Mouse (Mus musculus): ENCODE data around the gene Olfr923. TPM values are rescaled to one million over a fixed set of nuclear protein-coding genes. Genes with fewer than 3 reads are reported as not detected.
"Not testable (repeated sequence)": the region's sequence is repeated elsewhere in the genome, so short reads cannot be mapped to it uniquely, and the experiment has no call there.

The Olfr923 gene
- not detected in 2 replicates for polyA plus RNA-seq (2014; fragmentation: Nextera tagmentation; extraction: Ambion mirVana)

DNA sequence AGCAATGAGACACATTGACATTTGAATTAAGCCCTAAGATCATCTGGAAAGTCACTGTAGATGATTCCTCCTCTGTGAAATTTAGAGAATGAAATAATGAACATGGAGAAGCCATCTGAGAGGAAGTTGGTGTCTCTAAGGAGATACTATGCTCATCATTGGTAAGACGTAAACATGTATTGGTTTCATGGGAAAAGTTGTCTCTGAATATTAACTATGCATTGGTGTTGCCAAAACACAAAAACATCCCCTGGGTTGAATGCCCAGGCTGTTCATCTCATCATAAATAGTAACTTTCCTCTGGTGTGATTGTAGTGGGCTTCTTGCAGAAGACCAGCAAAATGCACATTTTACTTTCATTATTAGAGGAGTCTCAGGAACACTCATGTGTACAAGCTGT lies at the start of gene Olfr923:
Gene Olfr923 (plus strand): TSS at position 301 of the 400 bp plus-strand sequence.
- no peak for ATAC-seq (ENCODE audit: insufficient number of reproducible peaks, low FRiP score, low TSS enrichment, low read depth)
- Histone ChIP-seq H3K4me3 (ENCODE audit: low read depth, low read length) (no peak within 1 kb of the TSS), H3K27me3 (ENCODE audit: control insufficient read depth, insufficient read depth, low read length) (no peaks in the 10 kb centered on the region), H3K27ac (replicated peaks; ENCODE audit: low read depth, low read length) (no peak within 1 kb of the TSS), H3K9me3 (ENCODE audit: control insufficient read depth, low read length) (no peaks in the 10 kb centered on the region), H3K4me2 (ENCODE audit: low read depth, severe bottlenecking) (no peak within 1 kb of the TSS), H3K4me1 (ENCODE audit: control insufficient read depth, insufficient read depth, low read length) (no peaks in the 10 kb centered on the region), H3K36me3 (ENCODE audit: control insufficient read depth, insufficient read depth, low read length) (no peaks in the 10 kb centered on the region), H3K9ac (ENCODE audit: low read length) (no peak within 1 kb of the TSS)
- DNase-seq (ENCODE audit: low spot score), result no peak
- WGBS, result 89% methylated on average over 1 of the region's 1 CpGs

DNA sequence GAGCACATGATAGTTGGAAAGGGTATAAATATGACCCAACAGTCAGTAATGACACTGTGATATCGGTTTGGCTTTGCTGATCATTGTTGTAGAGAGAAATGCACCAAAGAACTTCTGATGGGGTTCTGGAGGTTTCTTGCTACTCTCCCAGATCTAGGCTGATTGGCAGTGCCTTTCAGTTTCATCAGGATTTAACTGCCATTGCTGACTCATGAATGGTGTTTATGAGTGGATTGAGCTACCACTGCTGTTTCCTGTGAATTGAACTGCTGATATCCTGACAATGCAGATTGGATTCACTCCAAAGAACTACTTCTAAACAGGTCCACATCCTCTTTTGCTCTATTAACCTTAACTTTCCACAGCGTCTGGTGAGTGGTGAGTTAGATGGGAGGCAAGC lies 33.7 kb upstream of the Olfr923 start:
- no peak overlapping the region for H3K4me3 ChIP-seq (ENCODE audit: low read depth, low read length)
- WGBS, result 88% methylated on average over 2 of the region's 2 CpGs

DNA sequence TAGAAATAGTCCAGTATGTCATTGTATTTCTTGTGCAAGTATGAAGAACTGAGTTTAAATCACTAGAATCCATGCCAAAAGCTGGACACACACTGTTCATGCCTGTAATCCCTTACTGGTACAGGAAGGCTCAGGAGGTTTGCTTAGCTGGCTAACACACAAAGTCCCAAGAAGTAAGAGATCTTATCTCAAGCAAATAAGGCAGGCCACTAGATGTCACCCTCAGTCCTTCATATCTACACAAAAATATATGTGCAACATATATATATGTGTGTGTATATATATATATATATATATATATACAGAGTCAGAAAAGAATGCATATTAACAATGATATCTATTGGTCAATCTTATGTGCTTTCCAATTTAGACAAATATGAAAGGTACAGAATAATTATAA lies 20.6 kb upstream of the Olfr923 start:
- Histone ChIP-seq H3K4me1 (ENCODE audit: control insufficient read depth, insufficient read depth, low read length) (no peaks in the 10 kb centered on the region), H3K9me3 (ENCODE audit: control insufficient read depth, low read length) (no peaks in the 10 kb centered on the region), H3K27me3 (ENCODE audit: control insufficient read depth, insufficient read depth, low read length) (no peaks in the 10 kb centered on the region), H3K4me3 (ENCODE audit: low read depth, low read length) (no peak overlapping the region), H3K27ac (replicated peaks; ENCODE audit: low read depth, low read length) (no peak overlapping the region), H3K4me2 (ENCODE audit: low read depth, severe bottlenecking) (no peak overlapping the region), H3K9ac (ENCODE audit: low read length) (no peak overlapping the region), H3K36me3 (ENCODE audit: control insufficient read depth, insufficient read depth, low read length) (no peaks in the 10 kb centered on the region)
- DNase-seq (ENCODE audit: low spot score) (no peak), ATAC-seq (ENCODE audit: insufficient number of reproducible peaks, low FRiP score, low TSS enrichment, low read depth) (no peak)

More for the DNA sequence above, 33.7 kb upstream of the Olfr923 start:
- Histone ChIP-seq H3K36me3 (ENCODE audit: control insufficient read depth, insufficient read depth, low read length) (no peaks in the 10 kb centered on the region), H3K9ac (ENCODE audit: low read length) (no peak overlapping the region), H3K27me3 (ENCODE audit: control insufficient read depth, insufficient read depth, low read length) (no peaks in the 10 kb centered on the region), H3K4me1 (ENCODE audit: control insufficient read depth, insufficient read depth, low read length) (no peaks in the 10 kb centered on the region), H3K27ac (replicated peaks; ENCODE audit: low read depth, low read length) (no peak overlapping the region), H3K9me3 (ENCODE audit: control insufficient read depth, low read length) (no peaks in the 10 kb centered on the region), H3K4me2 (ENCODE audit: low read depth, severe bottlenecking) (no peak overlapping the region)
- no peak for DNase-seq (ENCODE audit: low spot score)
- ATAC-seq (ENCODE audit: insufficient number of reproducible peaks, low FRiP score, low TSS enrichment, low read depth), result no peak

DNA sequence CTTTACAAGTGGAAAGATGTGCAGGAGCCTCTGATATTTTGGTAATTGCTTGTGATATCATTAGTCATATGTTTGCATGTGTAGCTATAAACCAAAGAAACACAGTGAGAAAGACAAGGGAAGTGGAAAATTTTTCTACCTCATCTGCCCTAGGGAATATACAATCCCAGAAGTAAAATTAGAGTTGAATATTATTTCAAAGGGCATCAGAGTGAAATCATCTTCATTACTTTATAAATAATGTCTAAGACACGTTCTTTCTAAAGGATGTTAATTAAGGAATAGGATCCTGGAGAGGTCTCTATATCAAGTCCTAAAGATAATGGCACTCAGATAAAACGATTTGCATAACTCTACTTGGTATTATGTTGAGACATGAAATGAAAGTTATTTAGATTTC lies 12.0 kb upstream of the Olfr923 start, which contains the start of gene Olfr922:
Gene Olfr922 (plus strand): TSS at position 301 of the 400 bp plus-strand sequence.
- Histone ChIP-seq H3K4me3 (ENCODE audit: low read depth, low read length) (no peak within 1 kb of the TSS), H3K36me3 (ENCODE audit: control insufficient read depth, insufficient read depth, low read length) (no peaks in the 10 kb centered on the region), H3K9ac (ENCODE audit: low read length) (no peak within 1 kb of the TSS), H3K27ac (replicated peaks; ENCODE audit: low read depth, low read length) (no peak within 1 kb of the TSS), H3K4me2 (ENCODE audit: low read depth, severe bottlenecking) (no peak within 1 kb of the TSS), H3K9me3 (ENCODE audit: control insufficient read depth, low read length) (no peaks in the 10 kb centered on the region), H3K4me1 (ENCODE audit: control insufficient read depth, insufficient read depth, low read length) (no peaks in the 10 kb centered on the region), H3K27me3 (ENCODE audit: control insufficient read depth, insufficient read depth, low read length) (no peaks in the 10 kb centered on the region)
- 75% methylated on average over 2 of the region's 2 CpGs for WGBS
- ATAC-seq (ENCODE audit: insufficient number of reproducible peaks, low FRiP score, low TSS enrichment, low read depth) (no peak), DNase-seq (ENCODE audit: low spot score) (no peak)

DNA sequence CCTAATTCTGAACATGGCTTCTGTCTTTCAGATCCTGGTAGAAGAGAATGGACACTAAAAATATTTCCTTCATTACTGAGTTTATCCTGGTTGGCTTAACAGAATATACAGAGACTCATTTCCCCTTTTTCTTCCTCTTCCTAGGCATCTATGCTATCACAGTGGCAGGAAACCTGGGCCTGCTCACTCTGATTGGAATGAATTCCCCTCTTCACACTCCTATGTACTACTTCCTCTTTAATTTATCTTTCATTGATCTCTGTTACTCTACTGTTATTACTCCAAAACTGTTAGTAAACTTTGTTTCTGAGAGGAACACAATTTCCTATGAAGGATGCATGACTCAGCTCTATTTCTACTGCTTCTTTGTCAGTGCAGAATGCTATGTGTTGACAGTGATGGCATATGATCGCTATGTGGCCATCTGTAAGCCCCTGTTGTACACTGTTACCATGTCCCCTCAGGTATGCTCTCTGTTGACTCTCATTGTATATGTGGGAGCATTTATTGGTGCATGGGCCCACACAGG lies 10.8 kb upstream of the Olfr923 start:
- Histone ChIP-seq H3K36me3 (ENCODE audit: control insufficient read depth, insufficient read depth, low read length) (no peaks in the 10 kb centered on the region), H3K9ac (ENCODE audit: low read length) (no peak overlapping the region), H3K4me1 (ENCODE audit: control insufficient read depth, insufficient read depth, low read length) (no peaks in the 10 kb centered on the region), H3K9me3 (ENCODE audit: control insufficient read depth, low read length) (no peaks in the 10 kb centered on the region), H3K27ac (replicated peaks; ENCODE audit: low read depth, low read length) (no peak overlapping the region), H3K4me2 (ENCODE audit: low read depth, severe bottlenecking) (no peak overlapping the region), H3K27me3 (ENCODE audit: control insufficient read depth, insufficient read depth, low read length) (no peaks in the 10 kb centered on the region), H3K4me3 (ENCODE audit: low read depth, low read length) (no peak overlapping the region)
- ATAC-seq (ENCODE audit: insufficient number of reproducible peaks, low FRiP score, low TSS enrichment, low read depth), result no peak
- 86% methylated on average over 1 of the region's 1 CpGs for WGBS
- DNase-seq (ENCODE audit: low spot score), result no peak

DNA sequence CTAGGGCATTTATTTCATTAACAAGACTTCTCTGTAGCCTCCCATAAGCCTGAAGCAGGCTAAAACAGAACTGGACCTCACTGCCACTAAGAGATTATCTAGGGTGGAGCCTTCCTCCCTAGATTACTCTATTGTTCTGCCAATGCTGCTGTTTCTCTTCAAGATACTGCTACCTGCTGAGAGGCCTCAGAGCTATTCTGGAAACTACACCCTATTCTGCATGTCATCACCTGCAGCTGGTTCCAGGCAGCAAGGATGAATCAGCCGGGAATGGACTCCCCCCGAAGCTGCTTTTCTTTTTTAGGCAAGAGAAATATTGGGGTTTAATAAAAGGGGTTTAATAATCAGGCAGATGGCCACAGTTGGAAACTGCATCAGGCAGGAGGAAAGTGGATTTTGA lies 6.7 kb downstream of the Olfr923 start:
- no peaks in the 10 kb centered on the region for H3K4me1 ChIP-seq (ENCODE audit: control insufficient read depth, insufficient read depth, low read length)
- H3K36me3 ChIP-seq (ENCODE audit: control insufficient read depth, insufficient read depth, low read length), result no peaks in the 10 kb centered on the region
- H3K9ac ChIP-seq (ENCODE audit: low read length), result no peak overlapping the region
- H3K4me3 ChIP-seq (ENCODE audit: low read depth, low read length), result no peak overlapping the region
- no peaks in the 10 kb centered on the region for H3K9me3 ChIP-seq (ENCODE audit: control insufficient read depth, low read length)
- no peak overlapping the region for H3K27ac ChIP-seq (replicated peaks; ENCODE audit: low read depth, low read length)
- H3K27me3 ChIP-seq (ENCODE audit: control insufficient read depth, insufficient read depth, low read length), result no peaks in the 10 kb centered on the region
- WGBS, result 82% methylated on average over 2 of the region's 2 CpGs
- DNase-seq (ENCODE audit: low spot score) (no peak), ATAC-seq (ENCODE audit: insufficient number of reproducible peaks, low FRiP score, low TSS enrichment, low read depth) (no peak)
- no peak overlapping the region for H3K4me2 ChIP-seq (ENCODE audit: low read depth, severe bottlenecking)

DNA sequence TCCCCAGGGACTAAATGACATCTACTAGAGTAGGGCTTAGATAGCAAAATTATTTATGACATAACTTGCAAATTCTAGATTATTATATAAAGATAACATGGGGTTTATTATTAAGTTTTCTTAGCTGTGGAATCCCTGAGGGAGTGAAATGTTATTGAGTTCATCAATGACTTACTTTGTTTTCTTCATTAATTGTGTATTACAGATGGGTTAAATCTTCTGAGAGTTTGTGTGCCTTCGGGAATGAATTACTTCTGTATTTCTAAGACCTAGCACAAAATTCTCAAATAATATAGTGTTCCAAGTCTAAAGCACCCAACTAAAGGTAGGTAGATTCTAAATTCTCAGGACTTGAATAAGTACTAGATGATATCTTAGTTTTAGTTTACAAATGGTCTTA lies 17.8 kb downstream of the Olfr923 start, which contains the start of gene Olfr924:
Gene Olfr924 (plus strand): TSS at position 301 of the 400 bp plus-strand sequence.
- H3K27me3 ChIP-seq (ENCODE audit: control insufficient read depth, insufficient read depth, low read length), result no peaks in the 10 kb centered on the region
- H3K4me2 ChIP-seq (ENCODE audit: low read depth, severe bottlenecking), result no peak within 1 kb of the TSS
- DNase-seq (ENCODE audit: low spot score), result no peak
- no peak within 1 kb of the TSS for H3K9ac ChIP-seq (ENCODE audit: low read length)
- no peak within 1 kb of the TSS for H3K27ac ChIP-seq (replicated peaks; ENCODE audit: low read depth, low read length)
- WGBS, result 91% methylated on average over 1 of the region's 1 CpGs
- H3K36me3 ChIP-seq (ENCODE audit: control insufficient read depth, insufficient read depth, low read length), result no peaks in the 10 kb centered on the region
- H3K4me1 ChIP-seq (ENCODE audit: control insufficient read depth, insufficient read depth, low read length), result no peaks in the 10 kb centered on the region
- H3K9me3 ChIP-seq (ENCODE audit: control insufficient read depth, low read length), result no peaks in the 10 kb centered on the region
- no peak for ATAC-seq (ENCODE audit: insufficient number of reproducible peaks, low FRiP score, low TSS enrichment, low read depth)
- H3K4me3 ChIP-seq (ENCODE audit: low read depth, low read length), result no peak within 1 kb of the TSS

DNA sequence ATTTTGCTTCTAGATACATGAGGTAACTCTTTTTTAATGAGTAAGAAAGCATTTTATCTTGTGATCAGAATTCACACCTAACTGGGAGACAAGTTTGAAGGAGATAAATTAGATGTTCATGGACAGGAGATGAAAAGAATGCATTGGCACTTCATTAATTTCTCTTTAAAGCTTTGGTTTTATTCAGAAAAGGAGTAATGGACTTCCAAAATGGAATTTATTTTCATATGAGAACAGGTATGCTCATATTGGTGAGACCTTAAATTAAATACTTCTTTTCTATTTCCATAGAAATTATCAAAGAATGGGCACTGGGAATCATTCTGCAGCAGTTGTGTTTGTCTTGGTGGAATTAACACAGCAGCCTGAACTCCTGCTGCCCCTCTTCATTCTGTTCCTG lies 28.4 kb downstream of the Olfr923 start, which contains the start of gene Olfr26:
Gene Olfr26 (plus strand): TSS at position 301 of the 400 bp plus-strand sequence.
- H3K4me1 ChIP-seq (ENCODE audit: control insufficient read depth, insufficient read depth, low read length), result no peaks in the 10 kb centered on the region
- no peak within 1 kb of the TSS for H3K9ac ChIP-seq (ENCODE audit: low read length)
- H3K4me2 ChIP-seq (ENCODE audit: low read depth, severe bottlenecking), result no peak within 1 kb of the TSS
- no peaks in the 10 kb centered on the region for H3K36me3 ChIP-seq (ENCODE audit: control insufficient read depth, insufficient read depth, low read length)
- H3K27ac ChIP-seq (replicated peaks; ENCODE audit: low read depth, low read length), result no peak within 1 kb of the TSS
- H3K9me3 ChIP-seq (ENCODE audit: control insufficient read depth, low read length), result no peaks in the 10 kb centered on the region
- no peaks in the 10 kb centered on the region for H3K27me3 ChIP-seq (ENCODE audit: control insufficient read depth, insufficient read depth, low read length)
- no peak within 1 kb of the TSS for H3K4me3 ChIP-seq (ENCODE audit: low read depth, low read length)
- ATAC-seq (ENCODE audit: insufficient number of reproducible peaks, low FRiP score, low TSS enrichment, low read depth) (no peak), DNase-seq (ENCODE audit: low spot score) (no peak)

DNA sequence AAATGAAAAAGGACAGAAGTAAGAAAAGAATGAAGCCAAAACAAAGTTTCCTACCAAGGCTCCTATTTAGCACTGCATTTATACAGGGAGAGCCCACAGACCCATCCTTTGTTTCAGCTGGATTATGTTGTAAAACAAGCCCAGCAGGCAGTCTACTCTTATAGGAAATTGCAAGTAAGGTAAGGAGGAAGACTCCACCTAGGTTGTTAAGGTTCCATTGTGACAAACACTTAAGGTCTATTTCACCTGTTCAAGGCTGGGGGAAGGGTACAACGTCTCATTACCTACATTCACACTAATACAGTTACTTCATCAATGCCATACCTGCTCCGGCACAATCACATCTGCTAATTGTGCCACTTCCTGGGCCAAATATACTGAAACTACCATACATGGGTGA lies 48.5 kb downstream of the Olfr923 start:
- H3K9me3 ChIP-seq (ENCODE audit: control insufficient read depth, low read length); H3K4me3 ChIP-seq (ENCODE audit: low read depth, low read length); H3K4me2 ChIP-seq (ENCODE audit: low read depth, severe bottlenecking); H3K9ac ChIP-seq (ENCODE audit: low read length); DNase-seq (ENCODE audit: low spot score); ATAC-seq (ENCODE audit: insufficient number of reproducible peaks, low FRiP score, low TSS enrichment, low read depth); H3K27ac ChIP-seq (replicated peaks; ENCODE audit: low read depth, low read length); H3K36me3 ChIP-seq (ENCODE audit: control insufficient read depth, insufficient read depth, low read length); H3K4me1 ChIP-seq (ENCODE audit: control insufficient read depth, insufficient read depth, low read length); H3K27me3 ChIP-seq (ENCODE audit: control insufficient read depth, insufficient read depth, low read length): not testable (repeated sequence)
- 55% methylated on average over 2 of the region's 2 CpGs for WGBS
